Mouse (Mus musculus) MN1 (cell line): ENCODE measurements at regions not wholly inside any gene's neighbourhood (a gene's known extent, or its start where the extent isn't known, plus 50 kb on each side); places are given as distances from the start of the nearest gene placed in this dataset.

ENCODE experiments used
- DNase-seq: peaks from one replicate; pipeline ENCODE4 v3.0.0-alpha.2; 2016; ENCODE audit warnings: low spot score

GRCm38 (mm10) chr5:119217077-119217476 lies 453.4 kb upstream of the Tbx3 start:
- DNase-seq, result peak; percentile 67

GRCm38 (mm10) chr5:119228691-119229090 lies 441.8 kb upstream of the Tbx3 start:
- DNase-seq, result peak; percentile 14

GRCm38 (mm10) chr5:119232941-119233340 lies 437.5 kb upstream of the Tbx3 start:
- no peak for DNase-seq

- no peak for DNase-seq
Measured at GRCm38 (mm10) chr5:119235884-119236283, 434.6 kb upstream of the Tbx3 start.

GRCm38 (mm10) chr5:119246824-119247223 lies 423.6 kb upstream of the Tbx3 start:
- DNase-seq, result no peak

- DNase-seq, result no peak
Measured at GRCm38 (mm10) chr5:119248626-119249025, 421.8 kb upstream of the Tbx3 start.

- peak; percentile 47 for DNase-seq
Measured at GRCm38 (mm10) chr5:119249124-119249718, 421.2 kb upstream of the Tbx3 start.

GRCm38 (mm10) chr5:119251311-119252047 lies 419.0 kb upstream of the Tbx3 start:
- no peak for DNase-seq

- no peak for DNase-seq
Measured at GRCm38 (mm10) chr5:119257374-119258120, 412.9 kb upstream of the Tbx3 start.

- no peak for DNase-seq
Measured at GRCm38 (mm10) chr5:119258831-119259230, 411.6 kb upstream of the Tbx3 start.

- DNase-seq, result peak; percentile 48
Measured at GRCm38 (mm10) chr5:119265149-119265890, 405.1 kb upstream of the Tbx3 start.

GRCm38 (mm10) chr5:119271234-119271852 lies 399.1 kb upstream of the Tbx3 start:
- DNase-seq, result no peak

GRCm38 (mm10) chr5:119273203-119273602 lies 397.3 kb upstream of the Tbx3 start:
- no peak for DNase-seq

GRCm38 (mm10) chr5:119273615-119274014 lies 396.9 kb upstream of the Tbx3 start:
- DNase-seq, result no peak

- no peak for DNase-seq
Measured at GRCm38 (mm10) chr5:119274817-119275494, 395.5 kb upstream of the Tbx3 start.

- DNase-seq, result no peak
Measured at GRCm38 (mm10) chr5:119280146-119280545, 390.3 kb upstream of the Tbx3 start.

- DNase-seq, result no peak
Measured at GRCm38 (mm10) chr5:119289808-119290207, 380.7 kb upstream of the Tbx3 start.

GRCm38 (mm10) chr5:119292323-119292722 lies 378.1 kb upstream of the Tbx3 start:
- DNase-seq, result no peak

GRCm38 (mm10) chr5:119292889-119293288 lies 377.6 kb upstream of the Tbx3 start:
- no peak for DNase-seq

GRCm38 (mm10) chr5:119299311-119299710 lies 371.2 kb upstream of the Tbx3 start:
- DNase-seq, result no peak

GRCm38 (mm10) chr5:119300106-119300505 lies 370.4 kb upstream of the Tbx3 start:
- DNase-seq, result no peak
